Mouse (Mus musculus) heart, embryonic 13.5 days (tissue): Measurements from ENCODE around the gene Rbp7. TPM values are rescaled to one million over a fixed set of nuclear protein-coding genes. Genes with fewer than 3 reads are reported as not detected.
"Not testable (repeated sequence)": the region's sequence is repeated elsewhere in the genome, so short reads cannot be mapped to it uniquely, and the experiment has no call there.

Source experiments
- ATAC-seq: fragments of 200-750 bp; cut with Nextera tagmentation; 2 replicates; pipeline ENCODE4 v1.8.0; 2017; ENCODE audit warnings: moderate TSS enrichment; ENCODE audit not compliant: insufficient number of reproducible peaks, low FRiP score, low TSS enrichment; ENCODE audit errors: extremely low read depth
- H3K27ac ChIP-seq: fragments of 300-500 bp; sonication (generic); replicated peaks from 2 replicates; pipeline ENCODE4 v1.5.1; 2015; ENCODE audit warnings: moderate library complexity, mild to moderate bottlenecking, inconsistent platforms
- H3K27me3 ChIP-seq: fragments of 300-500 bp; sonication (generic); replicated peaks from 2 replicates; pipeline ENCODE4 v1.6.1; 2015; ENCODE audit warnings: mild to moderate bottlenecking, inconsistent platforms
- H3K36me3 ChIP-seq: fragments of 300-500 bp; sonication (generic); 2 replicates; pipeline ENCODE4 v1.6.1; 2015; ENCODE audit warnings: mild to moderate bottlenecking, inconsistent platforms
- H3K4me1 ChIP-seq: fragments of 300-500 bp; sonication (generic); 2 replicates; pipeline ENCODE4 v1.6.1; 2015; ENCODE audit warnings: inconsistent platforms
- H3K4me2 ChIP-seq: fragments of 300-500 bp; sonication (generic); 2 replicates; pipeline ENCODE4 v1.6.1; 2015; ENCODE audit warnings: inconsistent platforms, mild to moderate bottlenecking, moderate library complexity
- H3K4me3 ChIP-seq: fragments of 300-500 bp; sonication (generic); 2 replicates; pipeline ENCODE4 v1.5.1; 2015; ENCODE audit warnings: moderate library complexity, mild to moderate bottlenecking, inconsistent platforms
- H3K9ac ChIP-seq: fragments of 300-500 bp; sonication (generic); 2 replicates; pipeline ENCODE4 v1.6.1; 2015; ENCODE audit warnings: inconsistent platforms, mild to moderate bottlenecking, moderate library complexity
- H3K9me3 ChIP-seq: fragments of 300-500 bp; sonication (generic); 2 replicates; pipeline ENCODE4 v1.6.1; 2016; ENCODE audit warnings: inconsistent platforms
- WGBS: fragments of 180-500 bp; shearing (Covaris S2); methylation state at CpG from one replicate; pipeline ENCODE4 v1.1.7; 2015; ENCODE audit warnings: mixed read lengths; 5-methylcytosine and 5-hydroxymethylcytosine counted together
- polyA plus RNA-seq: library from polyadenylated mRNA; unstranded; fragments of >200 nt; fragmentation: Nextera tagmentation; extraction: Ambion mirVana; gene quantifications from 2 replicates; pipeline ENCODE4 v1.2.1, GENCODE M21; 2015

The Rbp7 gene
- polyA plus RNA-seq, 1 experiment from 2014 or later, result 3.9 TPM

DNA sequence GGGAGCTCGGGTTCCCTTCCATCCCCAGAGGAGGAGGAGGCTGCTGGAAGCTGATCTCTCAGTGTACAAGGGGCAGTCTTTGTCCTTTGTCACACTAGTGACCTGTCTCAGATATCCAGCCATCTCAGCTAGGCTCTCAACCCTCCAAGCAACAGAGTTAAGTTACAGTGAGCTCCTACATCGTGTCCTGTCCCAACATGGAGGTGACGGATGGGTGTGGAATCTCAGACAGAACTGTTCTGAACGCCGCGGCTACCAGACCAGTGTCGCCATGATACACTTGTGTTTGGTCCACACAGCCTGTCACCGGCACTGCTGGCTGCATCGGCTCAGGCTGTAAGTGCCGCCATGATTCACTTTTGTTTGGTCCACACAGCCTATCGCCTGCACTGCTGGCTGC lies 22.3 kb upstream of the Rbp7 start, which contains the start of gene Tmem274:
Tmem274 (plus strand) TSS at position 301 of the 400 bp plus-strand sequence.
- ATAC-seq, result no peak
- no peak within 1 kb of the TSS for H3K4me3 ChIP-seq
- no peak within 1 kb of the TSS for H3K9ac ChIP-seq
- no peaks in the 10 kb centered on the region for H3K27me3 ChIP-seq
- H3K36me3 ChIP-seq, result peaks cover 26% of the 10 kb centered on the region
- no peak within 1 kb of the TSS for H3K27ac ChIP-seq
- WGBS, result 83% methylated on average over 11 of the region's 11 CpGs
- no peak within 1 kb of the TSS for H3K4me2 ChIP-seq
- no peaks in the 10 kb centered on the region for H3K9me3 ChIP-seq
- no peaks in the 10 kb centered on the region for H3K4me1 ChIP-seq

DNA sequence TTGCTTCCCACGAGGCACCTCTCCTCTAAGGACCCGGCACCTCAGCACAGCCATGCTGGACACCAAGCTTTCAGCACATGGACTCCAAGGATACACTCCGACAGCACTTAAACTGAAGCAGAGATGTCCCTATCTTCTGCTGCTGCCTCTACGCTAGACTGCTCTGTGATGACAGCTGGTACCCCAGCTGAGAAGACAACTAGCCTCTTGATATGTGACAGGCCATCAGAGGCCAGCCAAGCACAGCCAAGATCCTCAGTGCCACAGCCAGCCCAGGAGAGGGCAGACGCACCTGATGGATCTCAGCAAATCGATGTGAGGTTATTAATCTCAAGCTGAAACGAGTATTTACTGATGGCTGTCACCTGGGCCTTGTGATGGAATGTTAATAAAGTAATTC lies 20.3 kb upstream of the Rbp7 start:
- Histone ChIP-seq H3K4me1 (0 out of 2 replicates have a peak, but pooled peaks cover 5% of the 10 kb centered on the region), H3K27me3 (no peaks in the 10 kb centered on the region), H3K9me3 (no peaks in the 10 kb centered on the region), H3K27ac (no peak overlapping the region), H3K36me3 (peaks cover 36% of the 10 kb centered on the region), H3K9ac (no peak overlapping the region), H3K4me3 (no peak overlapping the region), H3K4me2 (no peak overlapping the region)
- no peak for ATAC-seq
- 45% methylated on average over 7 of the region's 7 CpGs for WGBS

DNA sequence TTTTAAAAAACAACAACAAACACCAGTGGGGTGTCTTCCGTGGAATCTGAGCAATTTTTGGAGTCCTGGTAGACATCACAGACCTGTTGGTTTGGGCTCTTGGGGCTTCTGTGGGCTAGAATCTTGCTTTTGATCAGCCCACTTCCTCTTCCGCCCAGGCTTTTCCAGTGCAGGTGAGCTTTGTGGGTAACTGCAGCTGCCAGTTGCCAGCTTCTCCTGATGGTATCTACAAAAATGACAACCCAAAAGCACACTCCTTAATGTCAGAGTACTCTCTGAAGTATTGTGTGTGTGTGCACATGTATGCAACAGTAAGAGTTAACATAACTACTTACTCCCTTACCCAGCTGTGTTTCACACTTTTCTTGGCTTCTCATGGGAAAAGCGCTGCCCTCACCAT lies 14.8 kb upstream of the Rbp7 start:
- Histone ChIP-seq H3K4me1 (0 out of 2 replicates have a peak, but pooled peaks cover 5% of the 10 kb centered on the region), H3K9ac (no peak overlapping the region), H3K9me3 (no peaks in the 10 kb centered on the region), H3K36me3 (peaks cover 58% of the 10 kb centered on the region), H3K4me2 (no peak overlapping the region), H3K4me3 (no peak overlapping the region), H3K27ac (no peak overlapping the region), H3K27me3 (no peaks in the 10 kb centered on the region)
- no peak for ATAC-seq
- WGBS, result 86% methylated on average over 3 of the region's 3 CpGs

GRCm38 (mm10) chr4:149463435-149463950 lies 8.7 kb upstream of the Rbp7 start:
- H3K4me2 ChIP-seq, result no peak overlapping the region
- peaks cover 14% of the 10 kb centered on the region for H3K36me3 ChIP-seq
- no peak for ATAC-seq
- no peaks in the 10 kb centered on the region for H3K27me3 ChIP-seq
- WGBS, result 53% methylated on average over 6 of the region's 6 CpGs
- no peaks in the 10 kb centered on the region for H3K9me3 ChIP-seq
- H3K9ac ChIP-seq, result no peak overlapping the region
- H3K4me3 ChIP-seq, result no peak overlapping the region
- H3K27ac ChIP-seq, result no peak overlapping the region
- peaks cover 13% of the 10 kb centered on the region for H3K4me1 ChIP-seq

DNA sequence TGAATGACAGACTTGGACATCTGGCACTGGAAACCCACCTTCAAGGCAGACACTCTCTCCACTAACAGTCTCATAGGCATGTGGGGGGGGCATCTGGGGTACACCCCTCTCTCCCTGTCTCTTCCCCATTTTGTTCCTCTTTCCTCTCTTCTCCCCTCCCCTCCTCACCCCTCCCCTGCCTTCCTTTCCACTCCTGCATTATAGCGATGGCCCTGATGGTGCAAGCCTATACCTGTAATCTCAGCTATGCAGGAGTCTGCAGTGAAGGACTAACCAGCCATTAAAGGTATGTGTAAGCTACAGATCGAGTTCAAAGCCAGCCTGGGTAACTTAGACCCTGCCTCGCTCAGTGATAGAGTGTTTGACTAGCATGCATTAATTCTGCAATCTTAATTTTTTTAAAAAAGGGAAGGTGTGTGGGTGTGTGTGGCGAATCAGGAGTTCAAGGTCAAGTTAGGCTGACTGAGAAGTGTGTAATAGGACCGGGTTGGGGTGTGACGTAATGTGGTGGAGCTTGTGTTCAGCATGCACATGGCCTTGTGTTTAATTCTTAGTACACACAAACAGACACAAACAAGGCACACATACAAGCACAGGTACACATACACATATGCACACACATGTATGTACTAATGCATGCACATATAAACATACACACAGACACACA lies 7.7 kb upstream of the Rbp7 start:
- no peaks in the 10 kb centered on the region for H3K9me3 ChIP-seq
- no peak overlapping the region for H3K4me2 ChIP-seq
- peaks cover 13% of the 10 kb centered on the region for H3K4me1 ChIP-seq
- WGBS, result 72% methylated on average over 6 of the region's 6 CpGs
- no peak for ATAC-seq
- peaks cover 3% of the 10 kb centered on the region for H3K36me3 ChIP-seq
- H3K27ac ChIP-seq, result no peak overlapping the region
- no peaks in the 10 kb centered on the region for H3K27me3 ChIP-seq
- H3K9ac ChIP-seq, result peak overlapping the region; percentile 28; the same call in 1 of the 2 replicates
- no peak overlapping the region for H3K4me3 ChIP-seq

- Histone ChIP-seq H3K9me3 (no peaks in the 10 kb centered on the region), H3K27me3 (no peaks in the 10 kb centered on the region), H3K27ac (no peak overlapping the region), H3K4me1 (peaks cover 13% of the 10 kb centered on the region), H3K9ac (no peak overlapping the region), H3K4me3 (no peak overlapping the region), H3K36me3 (no peaks in the 10 kb centered on the region), H3K4me2 (no peak overlapping the region)
- WGBS, result 65% methylated on average over 7 of the region's 7 CpGs
- ATAC-seq, result no peak; the same call in 1 of the 2 replicates
Measured at GRCm38 (mm10) chr4:149461579-149462304, 7.0 kb upstream of the Rbp7 start.

DNA sequence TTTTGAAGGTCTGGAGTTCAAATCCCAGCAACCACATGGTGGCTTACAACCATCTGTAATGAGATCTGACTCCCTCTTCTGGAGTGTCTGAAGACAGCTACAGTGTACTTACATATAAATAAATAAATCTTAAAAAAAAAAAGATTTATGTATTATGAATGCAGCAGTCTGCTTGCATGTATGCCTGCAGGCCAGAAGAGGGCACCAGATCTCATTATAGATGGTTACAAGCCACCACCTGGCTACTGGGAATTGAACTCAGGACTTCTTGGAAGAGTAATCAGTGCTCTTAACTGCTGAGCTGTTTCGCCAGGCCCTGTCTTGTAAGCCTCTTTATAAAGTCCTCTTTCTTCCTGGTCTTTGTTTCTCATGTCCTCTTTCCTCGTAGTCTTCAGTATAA lies 5.7 kb upstream of the Rbp7 start:
- not testable (repeated sequence) for ATAC-seq, H3K4me3 ChIP-seq, H3K9ac ChIP-seq, H3K36me3 ChIP-seq, H3K4me2 ChIP-seq, H3K27me3 ChIP-seq, H3K9me3 ChIP-seq, H3K27ac ChIP-seq
- peaks cover 13% of the 10 kb centered on the region for H3K4me1 ChIP-seq
- 88% methylated on average over 2 of the region's 2 CpGs for WGBS

DNA sequence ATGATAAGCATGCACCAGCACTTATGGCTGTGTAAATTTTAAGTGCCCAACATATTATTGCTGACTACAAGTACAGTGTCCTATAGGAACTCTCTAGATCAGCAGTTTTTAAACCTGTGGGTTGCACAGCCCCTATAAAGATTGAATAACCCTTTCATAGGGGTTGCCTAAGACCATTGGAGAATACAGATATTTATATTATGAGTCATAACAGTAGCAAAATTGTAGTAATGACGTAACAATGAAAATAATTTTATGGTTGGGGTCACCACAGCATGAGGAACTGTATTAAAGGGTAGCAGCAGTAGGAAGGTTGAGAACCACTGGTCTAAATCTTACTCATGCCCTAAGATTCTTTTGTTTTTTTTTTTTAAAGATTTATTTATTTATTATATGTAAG lies 4.6 kb upstream of the Rbp7 start:
- no peak for ATAC-seq
- H3K9me3 ChIP-seq, result no peaks in the 10 kb centered on the region
- no peaks in the 10 kb centered on the region for H3K36me3 ChIP-seq
- H3K27ac ChIP-seq, result no peak overlapping the region
- peaks cover 13% of the 10 kb centered on the region for H3K4me1 ChIP-seq
- WGBS, result 73% methylated on average over 1 of the region's 1 CpGs
- no peak overlapping the region for H3K4me3 ChIP-seq
- no peak overlapping the region for H3K4me2 ChIP-seq
- H3K9ac ChIP-seq, result no peak overlapping the region
- no peaks in the 10 kb centered on the region for H3K27me3 ChIP-seq

DNA sequence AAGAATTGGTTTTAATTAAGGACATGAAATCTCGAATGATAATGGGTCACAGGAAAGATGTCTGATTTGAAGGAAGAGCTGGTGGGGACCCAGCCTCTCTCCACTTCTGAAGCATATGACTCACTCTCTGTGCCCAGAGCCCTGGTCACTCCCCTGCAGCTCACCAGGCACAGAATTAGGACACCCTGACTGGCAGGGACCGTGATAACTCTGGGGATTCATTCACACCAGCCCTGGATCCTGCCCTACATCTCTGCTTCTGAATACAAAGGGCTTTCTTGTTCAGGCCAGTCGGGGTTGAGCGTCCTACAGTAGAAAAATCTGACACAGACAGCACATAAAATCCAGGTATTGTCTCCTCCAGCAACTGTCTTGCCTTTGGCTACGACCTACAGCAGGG lies 3.7 kb upstream of the Rbp7 start:
- no peaks in the 10 kb centered on the region for H3K9me3 ChIP-seq
- no peak overlapping the region for H3K27ac ChIP-seq
- H3K4me2 ChIP-seq, result no peak overlapping the region
- ATAC-seq, result no peak
- no peak overlapping the region for H3K9ac ChIP-seq
- 55% methylated on average over 5 of the region's 5 CpGs for WGBS
- no peaks in the 10 kb centered on the region for H3K36me3 ChIP-seq
- peaks cover 12% of the 10 kb centered on the region for H3K4me1 ChIP-seq
- H3K27me3 ChIP-seq, result no peaks in the 10 kb centered on the region
- no peak overlapping the region for H3K4me3 ChIP-seq

- WGBS, result 67% methylated on average over 6 of the region's 6 CpGs
Measured at GRCm38 (mm10) chr4:149457831-149458430, 3.2 kb upstream of the Rbp7 start.

DNA sequence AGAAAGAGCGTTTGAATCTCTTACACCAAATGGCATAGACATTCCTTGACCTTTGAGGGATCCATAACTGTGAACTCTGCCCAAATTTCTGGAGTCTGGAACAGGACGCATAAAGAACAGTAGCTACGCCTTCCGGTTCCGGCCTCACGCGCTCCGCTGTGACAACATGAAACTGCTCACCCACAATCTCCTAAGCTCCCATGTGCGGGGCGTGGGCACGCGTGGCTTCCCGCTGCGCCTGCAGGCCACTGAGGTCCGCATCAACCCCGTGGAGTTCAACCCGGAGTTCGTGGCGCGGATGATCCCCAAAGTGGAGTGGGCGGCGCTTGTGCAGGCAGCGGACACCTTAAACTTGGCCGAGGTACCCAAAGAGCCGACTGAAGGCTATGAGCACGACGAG lies 2.4 kb upstream of the Rbp7 start:
- WGBS, result 81% methylated on average over 27 of the region's 27 CpGs
- ATAC-seq, H3K9me3 ChIP-seq, H3K27me3 ChIP-seq, H3K4me2 ChIP-seq, H3K4me1 ChIP-seq, H3K36me3 ChIP-seq, H3K9ac ChIP-seq, H3K27ac ChIP-seq, H3K4me3 ChIP-seq: not testable (repeated sequence)

More at GRCm38 (mm10) chr4:149457831-149458430, 3.2 kb upstream of the Rbp7 start:
- H3K4me2 ChIP-seq, result no peak overlapping the region
- H3K27me3 ChIP-seq, result no peaks in the 10 kb centered on the region
- H3K9me3 ChIP-seq, result no peaks in the 10 kb centered on the region
- no peak overlapping the region for H3K9ac ChIP-seq
- H3K27ac ChIP-seq, result no peak overlapping the region
- H3K4me3 ChIP-seq, result no peak overlapping the region
- no peaks in the 10 kb centered on the region for H3K36me3 ChIP-seq
- H3K4me1 ChIP-seq, result peaks cover 11% of the 10 kb centered on the region
- no peak for ATAC-seq
